Mouse (Mus musculus): Measurements from ENCODE around the gene Lsm4. TPM values are rescaled to one million over a fixed set of nuclear protein-coding genes. Genes with fewer than 3 reads are reported as not detected.
A peak's percentile ranks its signal among the peaks of the same experiment; 100 is the strongest.

Lsm4 gene
- polyA plus RNA-seq, 1 experiment from 2014 or later: 281 TPM

- Histone ChIP-seq H3K9me3 (ENCODE audit: low read length) (no peaks in the 10 kb centered on the region), H3K27me3 (ENCODE audit: insufficient read depth, low read length) (no peaks in the 10 kb centered on the region), H3K36me3 (ENCODE audit: insufficient read depth, low read length) (no peaks in the 10 kb centered on the region), H3K27ac (ENCODE audit: low read length) (peak overlapping the region; percentile 80), H3K4me2 (replicated peaks; ENCODE audit: low read depth, low read length) (peak overlapping the region; percentile 49), H3K9ac (replicated peaks; ENCODE audit: low read length) (peak overlapping the region; percentile 74), H3K4me3 (ENCODE audit: low read length) (peak overlapping the region; percentile 61), H3K4me1 (ENCODE audit: insufficient read depth, low read length) (peaks cover 40% of the 10 kb centered on the region)
- 37% methylated on average over 19 of the region's 19 CpGs for WGBS
- no peak; the same call in 1 of the 2 replicates for ATAC-seq (ENCODE audit: low FRiP score, low TSS enrichment)
Observed at GRCm38 (mm10) chr8:70672325-70673078, 546 bp upstream of the Lsm4 start.

- Histone ChIP-seq H3K4me1 (ENCODE audit: insufficient read depth, low read length) (peaks cover 46% of the 10 kb centered on the region), H3K9ac (replicated peaks; ENCODE audit: low read length) (peak overlapping the region; percentile 68), H3K27ac (ENCODE audit: low read length) (peak overlapping the region; percentile 91), H3K4me3 (ENCODE audit: low read length) (peak overlapping the region; percentile 61), H3K9me3 (ENCODE audit: low read length) (no peaks in the 10 kb centered on the region), H3K36me3 (ENCODE audit: insufficient read depth, low read length) (peaks cover 6% of the 10 kb centered on the region), H3K27me3 (ENCODE audit: insufficient read depth, low read length) (no peaks in the 10 kb centered on the region), H3K4me2 (replicated peaks; ENCODE audit: low read depth, low read length) (peak overlapping the region; percentile 72)
- 83% methylated on average over 3 of the region's 3 CpGs for WGBS
- peak; percentile 11; the same call in 1 of the 2 replicates for ATAC-seq (ENCODE audit: low FRiP score, low TSS enrichment)
Observed at GRCm38 (mm10) chr8:70674109-70674508, 1.1 kb downstream of the Lsm4 start.

GRCm38 (mm10) chr8:70674716-70675115 is 1.7 kb downstream of the Lsm4 start:
- H3K36me3 ChIP-seq (ENCODE audit: insufficient read depth, low read length): peaks cover 6% of the 10 kb centered on the region
- H3K9me3 ChIP-seq (ENCODE audit: low read length): no peaks in the 10 kb centered on the region
- H3K27me3 ChIP-seq (ENCODE audit: insufficient read depth, low read length): no peaks in the 10 kb centered on the region
- WGBS: 62% methylated on average over 4 of the region's 4 CpGs
- H3K4me2 ChIP-seq (replicated peaks; ENCODE audit: low read depth, low read length): no peak overlapping the region
- peak overlapping the region; percentile 91 for H3K27ac ChIP-seq (ENCODE audit: low read length)
- no peak for ATAC-seq (ENCODE audit: low FRiP score, low TSS enrichment)
- H3K4me1 ChIP-seq (ENCODE audit: insufficient read depth, low read length): peaks cover 46% of the 10 kb centered on the region
- H3K4me3 ChIP-seq (ENCODE audit: low read length): no peak overlapping the region
- H3K9ac ChIP-seq (replicated peaks; ENCODE audit: low read length): peak overlapping the region; percentile 68

- no peaks in the 10 kb centered on the region for H3K27me3 ChIP-seq (ENCODE audit: insufficient read depth, low read length)
- 84% methylated on average over 1 of the region's 1 CpGs for whole genome bisulfite sequencing
- no peak overlapping the region for H3K4me2 ChIP-seq (replicated peaks; ENCODE audit: low read depth, low read length)
- H3K9me3 ChIP-seq (ENCODE audit: low read length): no peaks in the 10 kb centered on the region
- no peak overlapping the region for H3K4me3 ChIP-seq (ENCODE audit: low read length)
- peaks cover 46% of the 10 kb centered on the region for H3K4me1 ChIP-seq (ENCODE audit: insufficient read depth, low read length)
- no peak overlapping the region for H3K9ac ChIP-seq (replicated peaks; ENCODE audit: low read length)
- ATAC-seq (ENCODE audit: low FRiP score, low TSS enrichment): no peak
- peaks cover 6% of the 10 kb centered on the region for H3K36me3 ChIP-seq (ENCODE audit: insufficient read depth, low read length)
- H3K27ac ChIP-seq (ENCODE audit: low read length): peak overlapping the region; percentile 91
Observed at GRCm38 (mm10) chr8:70675336-70675735, 2.3 kb downstream of the Lsm4 start.

- H3K4me2 ChIP-seq (replicated peaks; ENCODE audit: low read depth, low read length): no peak overlapping the region
- H3K27ac ChIP-seq (ENCODE audit: low read length): peak overlapping the region; percentile 5; the same call in 1 of the 2 replicates
- peaks cover 37% of the 10 kb centered on the region for H3K4me1 ChIP-seq (ENCODE audit: insufficient read depth, low read length)
- H3K4me3 ChIP-seq (ENCODE audit: low read length): no peak overlapping the region
- H3K9me3 ChIP-seq (ENCODE audit: low read length): no peaks in the 10 kb centered on the region
- peaks cover 6% of the 10 kb centered on the region for H3K36me3 ChIP-seq (ENCODE audit: insufficient read depth, low read length)
- H3K9ac ChIP-seq (replicated peaks; ENCODE audit: low read length): 0 out of 2 replicates have a peak overlapping the region, but pooled peaks have one; percentile 10
- H3K27me3 ChIP-seq (ENCODE audit: insufficient read depth, low read length): no peaks in the 10 kb centered on the region
- 76% methylated on average over 15 of the region's 15 CpGs for WGBS
- ATAC-seq (ENCODE audit: low FRiP score, low TSS enrichment): no peak
Observed at GRCm38 (mm10) chr8:70677451-70678080, 4.5 kb downstream of the Lsm4 start.

GRCm38 (mm10) chr8:70678679-70679078 is 5.6 kb downstream of the Lsm4 start:
- no peaks in the 10 kb centered on the region for H3K27me3 ChIP-seq (ENCODE audit: insufficient read depth, low read length)
- no peak overlapping the region for H3K27ac ChIP-seq (ENCODE audit: low read length)
- H3K9me3 ChIP-seq (ENCODE audit: low read length): no peaks in the 10 kb centered on the region
- H3K4me1 ChIP-seq (ENCODE audit: insufficient read depth, low read length): peaks cover 35% of the 10 kb centered on the region
- H3K4me2 ChIP-seq (replicated peaks; ENCODE audit: low read depth, low read length): no peak overlapping the region
- H3K9ac ChIP-seq (replicated peaks; ENCODE audit: low read length): no peak overlapping the region
- ATAC-seq (ENCODE audit: low FRiP score, low TSS enrichment): no peak
- H3K36me3 ChIP-seq (ENCODE audit: insufficient read depth, low read length): peaks cover 6% of the 10 kb centered on the region
- no peak overlapping the region for H3K4me3 ChIP-seq (ENCODE audit: low read length)

- Histone ChIP-seq H3K27ac (ENCODE audit: low read length) (no peak overlapping the region), H3K9ac (replicated peaks; ENCODE audit: low read length) (no peak overlapping the region), H3K36me3 (ENCODE audit: insufficient read depth, low read length) (peaks cover 6% of the 10 kb centered on the region), H3K4me3 (ENCODE audit: low read length) (no peak overlapping the region), H3K9me3 (ENCODE audit: low read length) (no peaks in the 10 kb centered on the region), H3K4me2 (replicated peaks; ENCODE audit: low read depth, low read length) (no peak overlapping the region), H3K27me3 (ENCODE audit: insufficient read depth, low read length) (no peaks in the 10 kb centered on the region), H3K4me1 (ENCODE audit: insufficient read depth, low read length) (peaks cover 28% of the 10 kb centered on the region)
- ATAC-seq (ENCODE audit: low FRiP score, low TSS enrichment): no peak
- WGBS: 87% methylated on average over 4 of the region's 4 CpGs
Observed at GRCm38 (mm10) chr8:70679404-70679803, 6.4 kb downstream of the Lsm4 start.

GRCm38 (mm10) chr8:70680039-70680438 is 7.0 kb downstream of the Lsm4 start:
- Histone ChIP-seq H3K27ac (ENCODE audit: low read length) (no peak overlapping the region), H3K4me2 (replicated peaks; ENCODE audit: low read depth, low read length) (no peak overlapping the region), H3K4me1 (ENCODE audit: insufficient read depth, low read length) (peaks cover 22% of the 10 kb centered on the region), H3K9ac (replicated peaks; ENCODE audit: low read length) (no peak overlapping the region), H3K36me3 (ENCODE audit: insufficient read depth, low read length) (peaks cover 6% of the 10 kb centered on the region), H3K4me3 (ENCODE audit: low read length) (no peak overlapping the region), H3K9me3 (ENCODE audit: low read length) (no peaks in the 10 kb centered on the region), H3K27me3 (ENCODE audit: insufficient read depth, low read length) (no peaks in the 10 kb centered on the region)
- no peak for ATAC-seq (ENCODE audit: low FRiP score, low TSS enrichment)
- 86% methylated on average over 3 of the region's 3 CpGs for WGBS

GRCm38 (mm10) chr8:70681410-70681809 is 8.4 kb downstream of the Lsm4 start:
- H3K27ac ChIP-seq (ENCODE audit: low read length): no peak overlapping the region
- H3K9ac ChIP-seq (replicated peaks; ENCODE audit: low read length): no peak overlapping the region
- H3K4me3 ChIP-seq (ENCODE audit: low read length): no peak overlapping the region
- no peaks in the 10 kb centered on the region for H3K27me3 ChIP-seq (ENCODE audit: insufficient read depth, low read length)
- ATAC-seq (ENCODE audit: low FRiP score, low TSS enrichment): no peak
- no peaks in the 10 kb centered on the region for H3K9me3 ChIP-seq (ENCODE audit: low read length)
- peaks cover 18% of the 10 kb centered on the region; the same call in 1 of the 2 replicates for H3K4me1 ChIP-seq (ENCODE audit: insufficient read depth, low read length)
- no peak overlapping the region for H3K4me2 ChIP-seq (replicated peaks; ENCODE audit: low read depth, low read length)
- WGBS: 75% methylated on average over 3 of the region's 3 CpGs
- H3K36me3 ChIP-seq (ENCODE audit: insufficient read depth, low read length): peaks cover 6% of the 10 kb centered on the region

- ATAC-seq (ENCODE audit: low FRiP score, low TSS enrichment): peak; percentile 73
- H3K9ac ChIP-seq (replicated peaks; ENCODE audit: low read length): peak overlapping the region; percentile 52
- no peaks in the 10 kb centered on the region for H3K9me3 ChIP-seq (ENCODE audit: low read length)
- H3K4me3 ChIP-seq (ENCODE audit: low read length): peak overlapping the region; percentile 6; the same call in 1 of the 2 replicates
- peaks cover 6% of the 10 kb centered on the region for H3K36me3 ChIP-seq (ENCODE audit: insufficient read depth, low read length)
- peak overlapping the region; percentile 42 for H3K4me2 ChIP-seq (replicated peaks; ENCODE audit: low read depth, low read length)
- WGBS: 3% methylated on average over 19 of the region's 19 CpGs
- H3K4me1 ChIP-seq (ENCODE audit: insufficient read depth, low read length): peaks cover 15% of the 10 kb centered on the region; the same call in 1 of the 2 replicates
- no peak overlapping the region for H3K27ac ChIP-seq (ENCODE audit: low read length)
- H3K27me3 ChIP-seq (ENCODE audit: insufficient read depth, low read length): no peaks in the 10 kb centered on the region
Observed at GRCm38 (mm10) chr8:70682193-70682592, 9.1 kb downstream of the Lsm4 start.
